Mouse (Mus musculus): ENCODE measurements around the gene Prf1. TPM values are rescaled to one million over a fixed set of nuclear protein-coding genes. Genes with fewer than 3 reads are reported as not detected.

The Prf1 gene
- polyA plus RNA-seq, 1 experiment from 2014 or later, result not detected

DNA sequence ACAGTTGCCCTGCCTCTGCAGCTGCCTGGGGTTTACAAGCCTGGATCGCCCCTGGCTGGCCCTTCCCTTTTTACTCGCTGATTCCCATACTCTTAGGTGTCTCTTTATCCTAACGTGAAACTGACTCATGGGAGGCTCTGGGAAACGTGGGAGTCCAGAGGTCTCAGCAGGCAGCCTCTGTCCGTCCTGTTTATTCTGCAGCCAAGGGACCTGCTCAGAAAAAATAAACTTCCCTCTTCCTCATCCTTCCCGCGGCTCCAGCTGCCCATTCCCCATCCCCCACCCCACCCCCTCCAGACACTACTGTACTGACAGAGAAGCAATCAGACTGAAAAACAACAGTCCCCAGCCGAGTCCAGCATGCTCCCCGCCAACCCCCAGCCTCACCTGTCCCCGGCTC, 48.7 kb downstream of the Prf1 start:
- H3K27me3 ChIP-seq (ENCODE audit: poor library complexity, severe bottlenecking), result no peaks in the 10 kb centered on the region
- no peak overlapping the region for H3K27ac ChIP-seq
- 43% methylated on average over 10 of the region's 10 CpGs for WGBS
- DNase-seq (ENCODE audit: extremely low spot score, low spot score), result no peak
- H3K4me3 ChIP-seq, result no peak overlapping the region
- H3K9me3 ChIP-seq, result peaks cover 8% of the 10 kb centered on the region; the same call in 1 of the 2 replicates
- peaks cover 32% of the 10 kb centered on the region for H3K4me1 ChIP-seq
- H3K36me3 ChIP-seq (replicated peaks), result peaks cover 70% of the 10 kb centered on the region

DNA sequence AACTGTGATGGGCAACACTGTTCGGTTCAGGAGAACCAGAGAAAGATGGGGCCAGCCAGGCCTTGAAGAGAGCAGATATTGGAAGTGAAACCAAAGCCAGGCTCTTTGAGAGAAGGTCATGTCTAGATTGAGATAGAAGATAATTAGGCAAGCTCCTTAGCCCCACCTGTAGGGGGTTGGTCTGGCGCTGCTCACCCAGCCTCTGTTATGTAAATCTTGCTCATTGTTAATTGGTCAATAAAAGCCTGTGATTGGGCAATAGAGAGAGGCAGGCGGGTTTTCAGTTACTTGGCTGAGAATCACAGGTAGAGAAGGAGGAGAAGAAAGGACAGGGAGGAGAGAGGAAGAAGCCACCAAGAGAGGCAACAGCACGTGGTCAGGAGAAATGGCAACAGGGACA, 53.6 kb downstream of the Prf1 start:
- H3K9me3 ChIP-seq, result peaks cover 8% of the 10 kb centered on the region; the same call in 1 of the 2 replicates
- 66% methylated on average over 4 of the region's 4 CpGs for WGBS
- no peak for DNase-seq (ENCODE audit: extremely low spot score, low spot score)
- no peak overlapping the region for H3K4me3 ChIP-seq
- no peaks in the 10 kb centered on the region for H3K27me3 ChIP-seq (ENCODE audit: poor library complexity, severe bottlenecking)
- H3K27ac ChIP-seq, result no peak overlapping the region
- peaks cover 89% of the 10 kb centered on the region for H3K36me3 ChIP-seq (replicated peaks)
- peaks cover 12% of the 10 kb centered on the region; the same call in 1 of the 2 replicates for H3K4me1 ChIP-seq

Other genes starting within 250 kb of the Prf1 start
- 22.0 and 22.1 TPM in 2 replicates for gene Pcbd1, start 208.5 kb upstream of the Prf1 start, polyA plus RNA-seq (2016; fragmentation: Nextera tagmentation; extraction: Ambion mirVana)
- gene Sgpl1, start 150.1 kb upstream of the Prf1 start, polyA plus RNA-seq (2016; fragmentation: Nextera tagmentation; extraction: Ambion mirVana), result 57.1 and 58.3 TPM in 2 replicates
- not detected in 2 replicates for gene Tbata, start 125.9 kb upstream of the Prf1 start, polyA plus RNA-seq (2016; fragmentation: Nextera tagmentation; extraction: Ambion mirVana)
- gene Adamts14, start 24.4 kb upstream of the Prf1 start, polyA plus RNA-seq (2016; fragmentation: Nextera tagmentation; extraction: Ambion mirVana), result 0.27 and 0.30 TPM in 2 replicates
- gene Pald1, start 85.7 kb downstream of the Prf1 start, polyA plus RNA-seq (2016; fragmentation: Nextera tagmentation; extraction: Ambion mirVana), result 36.0 and 36.2 TPM in 2 replicates
- gene Nodal, start 120.1 kb downstream of the Prf1 start, polyA plus RNA-seq (2016; fragmentation: Nextera tagmentation; extraction: Ambion mirVana), result 0.42 and 0.50 TPM in 2 replicates
- 98.9 and 104 TPM in 2 replicates for gene Eif4ebp2, start 154.8 kb downstream of the Prf1 start, polyA plus RNA-seq (2016; fragmentation: Nextera tagmentation; extraction: Ambion mirVana)
- 9.7 and 9.9 TPM in 2 replicates for gene Lrrc20, start 178.0 kb downstream of the Prf1 start, polyA plus RNA-seq (2016; fragmentation: Nextera tagmentation; extraction: Ambion mirVana)